Mouse (Mus musculus): ENCODE data around the gene Lhfpl4.

- TF ChIP-seq CTCF (IDR thresholded peaks at IDR 0.05; ENCODE audit: control insufficient read depth, insufficient read depth, low read length) (no peak), POLR2A (IDR thresholded peaks at IDR 0.05; ENCODE audit: borderline replicate concordance, control insufficient read depth, low read depth, low read length) (no peak)
Measured at GRCm38 (mm10) chr6:113238442-113238841, 43.3 kb upstream of the Lhfpl4 start.
